Mouse (Mus musculus) forebrain, embryonic 11.5 days (tissue): ENCODE results near the gene Hjurp. TPM values are rescaled to one million over a fixed set of nuclear protein-coding genes. Genes with fewer than 3 reads are reported as not detected.

Experiments
- ATAC-seq: fragments of 200-750 bp; cut with Nextera tagmentation; replicated peaks from 2 replicates; pipeline ENCODE4 v1.8.0; 2017; ENCODE audit warnings: moderate TSS enrichment; ENCODE audit not compliant: low FRiP score
- DNase-seq: peaks from one replicate; pipeline ENCODE4 v3.0.0-alpha.2; 2017; ENCODE audit warnings: low spot score
- H3K27ac ChIP-seq: fragments of 300-500 bp; sonication (generic); 2 replicates; pipeline ENCODE4 v1.5.1; 2014; ENCODE audit warnings: low read depth, low read length
- H3K27me3 ChIP-seq: fragments of 300-500 bp; sonication (generic); 2 replicates; pipeline ENCODE4 v1.6.1; 2014; ENCODE audit warnings: mild to moderate bottlenecking, low read length, mixed read lengths; ENCODE audit not compliant: control insufficient read depth, insufficient read depth
- H3K36me3 ChIP-seq: fragments of 300-500 bp; sonication (generic); 2 replicates; pipeline ENCODE4 v1.6.1; 2014; ENCODE audit warnings: mild to moderate bottlenecking, low read length, moderate library complexity, mixed read lengths; ENCODE audit not compliant: control insufficient read depth, insufficient read depth
- H3K4me1 ChIP-seq: fragments of 300-500 bp; sonication (generic); replicated peaks from 2 replicates; pipeline ENCODE4 v1.6.1; 2014; ENCODE audit warnings: low read length, mixed read lengths; ENCODE audit not compliant: control insufficient read depth, insufficient read depth
- H3K4me2 ChIP-seq: fragments of 300-500 bp; sonication (generic); 2 replicates; pipeline ENCODE4 v1.6.1; 2014; ENCODE audit warnings: low read depth, mild to moderate bottlenecking, low read length, moderate library complexity, mixed read lengths; ENCODE audit not compliant: severe bottlenecking
- H3K4me3 ChIP-seq: fragments of 300-500 bp; sonication (generic); 2 replicates; pipeline ENCODE4 v1.5.1; 2014; ENCODE audit warnings: low read depth, low read length
- H3K9ac ChIP-seq: fragments of 300-500 bp; sonication (generic); 2 replicates; pipeline ENCODE4 v1.6.1; 2014; ENCODE audit warnings: low read length
- H3K9me3 ChIP-seq: fragments of 300-500 bp; sonication (generic); 2 replicates; pipeline ENCODE4 v1.6.1; 2016; ENCODE audit warnings: low read length, mixed read lengths; ENCODE audit not compliant: control insufficient read depth
- WGBS: fragments of 180-500 bp; shearing (Covaris S2); extraction: QIAGEN DNeasy Blood & Tissue Kit; methylation state at CpG from one replicate; pipeline ENCODE4 v1.1.7; 2014; 5-methylcytosine and 5-hydroxymethylcytosine counted together
- polyA plus RNA-seq: library from polyadenylated mRNA; unstranded; fragments of >200 nt; fragmentation: Nextera tagmentation; extraction: Ambion mirVana; gene quantifications from 2 replicates; pipeline ENCODE4 v1.2.1, GENCODE M21; 2014

The Hjurp gene
- polyA plus RNA-seq, 1 experiment from 2014 or later = 223 TPM

GRCm38 (mm10) chr1:88250023-88250422 lies 27.4 kb downstream of the Hjurp start:
- WGBS = 82% methylated on average over 5 of the region's 5 CpGs
- no peak for ATAC-seq

GRCm38 (mm10) chr1:88249596-88249995 lies 27.8 kb downstream of the Hjurp start:
- ATAC-seq (no peak), DNase-seq (peak; percentile 69)
- Histone ChIP-seq H3K4me3 (no peak overlapping the region), H3K36me3 (no peaks in the 10 kb centered on the region), H3K27me3 (no peaks in the 10 kb centered on the region), H3K9ac (no peak overlapping the region), H3K4me2 (no peak overlapping the region), H3K9me3 (peaks cover 96% of the 10 kb centered on the region), H3K4me1 (no peaks in the 10 kb centered on the region), H3K27ac (no peak overlapping the region)
- WGBS = 78% methylated on average over 7 of the region's 7 CpGs

More at GRCm38 (mm10) chr1:88250023-88250422, 27.4 kb downstream of the Hjurp start:
- no peak overlapping the region for H3K9ac ChIP-seq
- H3K4me1 ChIP-seq = no peaks in the 10 kb centered on the region
- H3K36me3 ChIP-seq = no peaks in the 10 kb centered on the region
- peaks cover 96% of the 10 kb centered on the region for H3K9me3 ChIP-seq
- H3K27ac ChIP-seq = no peak overlapping the region
- H3K4me3 ChIP-seq = no peak overlapping the region
- H3K4me2 ChIP-seq = no peak overlapping the region
- no peaks in the 10 kb centered on the region for H3K27me3 ChIP-seq
- DNase-seq = no peak

DNA sequence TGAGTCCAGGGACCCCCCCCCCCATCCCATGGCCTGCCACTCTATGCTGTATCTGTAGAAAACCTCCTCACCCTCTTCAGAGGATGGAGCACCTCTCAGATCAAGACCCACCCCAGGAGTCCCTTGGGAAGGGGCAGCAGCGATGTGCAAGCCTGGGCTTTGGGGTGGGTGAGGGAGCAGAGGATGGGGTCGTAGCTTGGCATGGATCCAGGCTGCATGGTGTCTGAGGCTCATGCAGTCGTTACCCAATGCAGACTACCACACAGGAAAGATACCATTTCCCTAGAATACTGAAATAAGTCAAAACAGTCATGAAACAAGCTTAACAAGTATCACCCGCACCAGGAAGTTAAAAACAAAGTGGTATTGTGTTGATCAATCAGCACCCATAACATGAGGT lies 28.8 kb downstream of the Hjurp start:
- Histone ChIP-seq H3K27ac (no peak overlapping the region), H3K9me3 (peaks cover 96% of the 10 kb centered on the region), H3K9ac (no peak overlapping the region), H3K27me3 (no peaks in the 10 kb centered on the region), H3K4me2 (no peak overlapping the region), H3K4me3 (no peak overlapping the region), H3K4me1 (no peaks in the 10 kb centered on the region), H3K36me3 (no peaks in the 10 kb centered on the region)
- ATAC-seq (no peak), DNase-seq (no peak)
- WGBS = 77% methylated on average over 4 of the region's 4 CpGs

- ATAC-seq = no peak
- no peak for DNase-seq
- WGBS = 62% methylated on average over 2 of the region's 2 CpGs
These were observed 29.8 kb downstream of the Hjurp start for GRCm38 (mm10) chr1:88247660-88248059.

GRCm38 (mm10) chr1:88246386-88246785 lies 31.0 kb downstream of the Hjurp start:
- 42% methylated on average over 6 of the region's 6 CpGs for WGBS
- Histone ChIP-seq H3K27ac (no peak overlapping the region), H3K4me1 (no peaks in the 10 kb centered on the region), H3K9me3 (peaks cover 95% of the 10 kb centered on the region), H3K4me2 (no peak overlapping the region), H3K9ac (no peak overlapping the region), H3K27me3 (no peaks in the 10 kb centered on the region), H3K36me3 (no peaks in the 10 kb centered on the region), H3K4me3 (no peak overlapping the region)
- DNase-seq (no peak), ATAC-seq (no peak)

More at GRCm38 (mm10) chr1:88247660-88248059, 29.8 kb downstream of the Hjurp start:
- Histone ChIP-seq H3K27me3 (no peaks in the 10 kb centered on the region), H3K4me3 (no peak overlapping the region), H3K27ac (no peak overlapping the region), H3K36me3 (no peaks in the 10 kb centered on the region), H3K4me1 (no peaks in the 10 kb centered on the region), H3K9me3 (peaks cover 94% of the 10 kb centered on the region), H3K9ac (no peak overlapping the region), H3K4me2 (no peak overlapping the region)

- Histone ChIP-seq H3K9me3 (peaks cover 95% of the 10 kb centered on the region), H3K9ac (no peak overlapping the region), H3K27me3 (no peaks in the 10 kb centered on the region), H3K36me3 (no peaks in the 10 kb centered on the region), H3K27ac (no peak overlapping the region), H3K4me3 (no peak overlapping the region), H3K4me2 (no peak overlapping the region), H3K4me1 (no peaks in the 10 kb centered on the region)
- WGBS = 78% methylated on average over 6 of the region's 6 CpGs
- ATAC-seq = no peak
- no peak for DNase-seq
These were observed 31.6 kb downstream of the Hjurp start for GRCm38 (mm10) chr1:88245881-88246280.

GRCm38 (mm10) chr1:88243861-88244260 lies 33.6 kb downstream of the Hjurp start:
- Histone ChIP-seq H3K27me3 (no peaks in the 10 kb centered on the region), H3K9me3 (peaks cover 95% of the 10 kb centered on the region), H3K9ac (no peak overlapping the region), H3K27ac (no peak overlapping the region), H3K4me2 (no peak overlapping the region), H3K4me3 (no peak overlapping the region), H3K4me1 (no peaks in the 10 kb centered on the region), H3K36me3 (no peaks in the 10 kb centered on the region)
- ATAC-seq (no peak), DNase-seq (no peak)
- WGBS = 69% methylated on average over 5 of the region's 5 CpGs

- DNase-seq (no peak), ATAC-seq (peak; percentile 2; the same call in 1 of the 2 replicates)
- H3K27me3 ChIP-seq = no peaks in the 10 kb centered on the region
- H3K9me3 ChIP-seq = peaks cover 92% of the 10 kb centered on the region
- WGBS = 75% methylated on average over 4 of the region's 4 CpGs
- no peaks in the 10 kb centered on the region for H3K4me1 ChIP-seq
- H3K27ac ChIP-seq = no peak overlapping the region
- no peak overlapping the region for H3K4me3 ChIP-seq
- H3K9ac ChIP-seq = no peak overlapping the region
- H3K4me2 ChIP-seq = no peak overlapping the region
- H3K36me3 ChIP-seq = no peaks in the 10 kb centered on the region
These were observed 36.9 kb downstream of the Hjurp start for GRCm38 (mm10) chr1:88240579-88240978.

DNA sequence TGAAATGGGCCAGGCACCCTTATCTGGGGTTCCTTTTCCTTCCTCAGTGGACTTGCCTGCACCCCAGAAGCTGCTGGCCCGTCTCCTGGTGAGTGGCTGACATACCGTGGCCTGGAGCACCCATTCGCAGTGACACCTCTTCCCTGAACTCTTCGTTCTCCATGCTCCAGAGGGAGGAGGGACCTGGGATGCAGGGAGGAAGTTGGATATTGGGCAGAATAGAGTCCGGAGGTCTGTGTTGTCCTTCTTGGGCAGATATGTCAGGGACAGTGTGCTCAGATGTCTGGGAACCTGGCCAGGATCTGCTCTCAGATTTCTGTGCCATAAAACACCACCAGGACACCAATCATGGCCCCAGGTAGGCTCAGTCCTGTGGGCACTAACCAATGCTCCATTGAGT lies 37.4 kb downstream of the Hjurp start:
- DNase-seq (no peak), ATAC-seq (no peak)
- 74% methylated on average over 5 of the region's 5 CpGs for WGBS
- Histone ChIP-seq H3K4me3 (no peak overlapping the region), H3K4me2 (no peak overlapping the region), H3K9me3 (peaks cover 92% of the 10 kb centered on the region), H3K4me1 (no peaks in the 10 kb centered on the region), H3K27me3 (no peaks in the 10 kb centered on the region), H3K9ac (no peak overlapping the region), H3K27ac (no peak overlapping the region), H3K36me3 (no peaks in the 10 kb centered on the region)
